Mouse (Mus musculus) midbrain, embryonic 11.5 days (tissue): Measurements from ENCODE around the gene Vax1. TPM values are rescaled to one million over a fixed set of nuclear protein-coding genes. Genes with fewer than 3 reads are reported as not detected.

Experiments used
- ATAC-seq: fragments of 200-750 bp; cut with Nextera tagmentation; 2 replicates; pipeline ENCODE4 v1.8.0; 2017; ENCODE audit warnings: moderate TSS enrichment, moderate library complexity; ENCODE audit not compliant: low FRiP score
- DNase-seq: peaks from one replicate; pipeline ENCODE4 v3.0.0; 2015; ENCODE audit warnings: low spot score; ENCODE audit errors: missing footprints
- H3K27ac ChIP-seq: fragments of 300-500 bp; sonication (generic); 2 replicates; pipeline ENCODE4 v1.5.1; 2014; ENCODE audit warnings: low read depth, low read length
- H3K27me3 ChIP-seq: fragments of 300-500 bp; sonication (generic); 2 replicates; pipeline ENCODE4 v1.6.1; 2014; ENCODE audit warnings: mild to moderate bottlenecking, low read length, moderate library complexity, mixed read lengths; ENCODE audit not compliant: control insufficient read depth, insufficient read depth
- H3K36me3 ChIP-seq: fragments of 300-500 bp; sonication (generic); 2 replicates; pipeline ENCODE4 v1.6.1; 2014; ENCODE audit warnings: mild to moderate bottlenecking, low read length, moderate library complexity, mixed read lengths; ENCODE audit not compliant: control insufficient read depth, insufficient read depth
- H3K4me1 ChIP-seq: fragments of 300-500 bp; sonication (generic); 2 replicates; pipeline ENCODE4 v1.6.1; 2014; ENCODE audit warnings: low read length; ENCODE audit not compliant: control insufficient read depth, insufficient read depth
- H3K4me2 ChIP-seq: fragments of 300-500 bp; sonication (generic); 2 replicates; pipeline ENCODE4 v1.6.1; 2014; ENCODE audit warnings: mild to moderate bottlenecking, moderate library complexity
- H3K4me3 ChIP-seq: fragments of 300-500 bp; sonication (generic); 2 replicates; pipeline ENCODE4 v1.5.1; 2014; ENCODE audit warnings: low read depth, low read length
- H3K9ac ChIP-seq: fragments of 300-500 bp; sonication (generic); 2 replicates; pipeline ENCODE4 v1.6.1; 2014; ENCODE audit warnings: low read length
- H3K9me3 ChIP-seq: fragments of 300-500 bp; sonication (generic); 2 replicates; pipeline ENCODE4 v1.6.1; 2016; ENCODE audit warnings: low read length; ENCODE audit not compliant: control insufficient read depth
- WGBS: fragments of 180-500 bp; shearing (Covaris S2); extraction: QIAGEN DNeasy Blood & Tissue Kit; methylation state at CpG from one replicate; pipeline ENCODE4 v1.1.7; 2014; 5-methylcytosine and 5-hydroxymethylcytosine counted together
- polyA plus RNA-seq: library from polyadenylated mRNA; unstranded; fragments of >200 nt; fragmentation: Nextera tagmentation; extraction: Ambion mirVana; gene quantifications from 2 replicates; pipeline ENCODE4 v1.2.1, GENCODE M21; 2014

Vax1 gene
- polyA plus RNA-seq, 1 experiment from 2014 or later, result 0.18 TPM

DNA sequence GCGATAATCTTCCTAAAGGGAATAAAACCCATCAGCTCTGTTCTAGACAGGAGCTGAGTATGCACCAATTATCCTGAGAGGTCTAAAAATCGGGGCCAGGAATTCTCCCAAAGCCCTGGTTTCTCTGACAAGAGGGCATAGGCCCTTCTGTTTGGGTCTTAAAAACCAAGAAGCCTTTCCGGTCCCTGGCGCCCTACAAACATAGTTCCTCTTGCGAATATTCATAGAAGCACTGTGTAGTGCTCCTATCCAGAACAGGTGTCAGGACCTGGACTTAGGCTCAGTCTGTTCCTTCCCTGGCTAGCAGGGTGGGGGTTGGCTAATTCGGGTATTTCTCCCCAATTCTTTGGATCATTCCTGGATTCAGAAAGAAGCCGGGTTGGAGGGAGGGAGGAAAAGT is 4.3 kb downstream of the Vax1 start:
- ATAC-seq (no peak), DNase-seq (no peak)
- H3K9ac ChIP-seq, result no peak overlapping the region
- no peak overlapping the region for H3K4me2 ChIP-seq
- no peaks in the 10 kb centered on the region for H3K9me3 ChIP-seq
- WGBS, result 3% methylated on average over 7 of the region's 7 CpGs
- no peaks in the 10 kb centered on the region for H3K36me3 ChIP-seq
- peaks cover 98% of the 10 kb centered on the region for H3K27me3 ChIP-seq
- no peak overlapping the region for H3K27ac ChIP-seq
- no peak overlapping the region for H3K4me3 ChIP-seq
- peaks cover 19% of the 10 kb centered on the region for H3K4me1 ChIP-seq

DNA sequence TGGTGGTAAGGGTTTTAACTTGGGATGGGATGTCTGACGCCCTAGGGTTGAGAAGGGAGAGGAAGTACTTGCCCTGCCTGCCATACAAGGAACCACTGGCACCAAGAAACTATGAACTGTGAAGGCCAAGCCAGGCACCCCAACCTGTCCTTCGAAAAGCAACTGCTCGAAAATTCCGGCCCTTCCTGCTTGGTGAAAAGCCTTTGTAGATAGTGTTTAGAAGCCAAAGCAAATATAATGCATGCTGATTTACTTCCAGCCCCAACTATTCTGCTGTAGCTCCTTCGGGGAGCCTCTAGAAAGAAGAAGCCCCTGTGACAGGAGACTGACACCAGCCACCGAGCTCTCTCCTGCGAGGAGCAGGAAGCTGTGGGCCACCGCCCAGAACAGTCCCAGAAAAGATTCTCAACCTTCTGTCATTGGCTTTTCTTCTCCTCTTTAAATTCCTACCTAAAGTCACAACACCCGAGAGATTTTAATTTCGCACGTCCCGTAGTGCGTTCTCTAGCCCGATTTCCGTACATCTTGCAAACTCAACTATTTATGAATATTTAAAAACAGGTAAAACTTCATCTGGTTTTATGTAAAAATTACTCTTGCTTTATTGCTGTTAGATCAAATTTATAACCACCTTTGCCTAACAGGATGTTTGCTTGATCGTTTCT is 4.8 kb downstream of the Vax1 start:
- Histone ChIP-seq H3K4me3 (no peak overlapping the region), H3K9me3 (no peaks in the 10 kb centered on the region), H3K27ac (no peak overlapping the region), H3K4me2 (no peak overlapping the region), H3K27me3 (peaks cover 92% of the 10 kb centered on the region), H3K9ac (no peak overlapping the region), H3K36me3 (no peaks in the 10 kb centered on the region), H3K4me1 (peaks cover 17% of the 10 kb centered on the region)
- DNase-seq, result peak; percentile 96
- ATAC-seq, result no peak
- WGBS, result 5% methylated on average over 16 of the region's 16 CpGs

DNA sequence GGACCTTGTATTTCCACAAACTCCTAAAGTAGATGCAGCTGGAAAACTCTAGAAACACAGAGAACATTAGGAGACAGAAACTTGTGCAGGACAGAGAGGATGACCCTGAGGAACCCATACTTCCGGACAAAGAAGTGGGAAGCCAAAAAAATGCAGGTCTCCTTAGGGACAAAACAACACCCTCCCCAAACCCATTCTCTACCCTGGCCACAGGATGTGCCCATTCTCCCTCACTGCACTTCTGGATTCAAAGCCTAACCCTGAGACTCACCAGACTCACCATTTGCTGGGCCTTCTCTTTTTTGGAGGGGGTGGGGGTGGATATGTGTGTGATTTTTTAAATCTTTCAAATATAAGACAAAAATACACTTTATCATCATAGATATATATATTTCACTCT is 5.7 kb downstream of the Vax1 start:
- 14% methylated on average over 1 of the region's 1 CpGs for WGBS
- Histone ChIP-seq H3K36me3 (no peaks in the 10 kb centered on the region), H3K27me3 (peaks cover 86% of the 10 kb centered on the region), H3K9me3 (no peaks in the 10 kb centered on the region), H3K4me3 (no peak overlapping the region), H3K9ac (no peak overlapping the region), H3K27ac (no peak overlapping the region), H3K4me2 (no peak overlapping the region), H3K4me1 (peaks cover 12% of the 10 kb centered on the region)
- DNase-seq, result peak; percentile 91
- ATAC-seq, result no peak

DNA sequence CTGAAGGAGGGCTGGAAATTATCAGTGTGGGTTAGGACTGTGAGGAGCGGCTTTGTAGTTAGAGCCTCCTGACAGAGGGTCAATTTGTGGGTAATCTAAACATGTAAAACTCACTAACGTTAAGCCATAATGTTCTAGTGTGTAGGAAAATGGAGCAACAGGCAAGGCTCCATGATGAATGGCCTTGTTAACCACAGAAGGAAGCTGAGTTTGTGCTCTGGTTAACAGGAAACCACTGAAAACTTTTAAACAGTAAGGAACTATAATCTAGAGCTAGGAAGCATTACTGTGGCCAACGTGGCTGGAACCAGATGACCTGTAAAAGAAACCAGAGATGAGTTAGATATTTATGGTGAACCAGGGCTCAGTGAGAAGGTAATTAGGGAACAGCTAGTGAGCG is 13.2 kb downstream of the Vax1 start:
- WGBS, result 76% methylated on average over 4 of the region's 4 CpGs
- Histone ChIP-seq H3K27ac (no peak overlapping the region), H3K4me1 (no peaks in the 10 kb centered on the region), H3K36me3 (no peaks in the 10 kb centered on the region), H3K4me3 (no peak overlapping the region), H3K9me3 (no peaks in the 10 kb centered on the region), H3K9ac (no peak overlapping the region), H3K27me3 (peaks cover 16% of the 10 kb centered on the region), H3K4me2 (no peak overlapping the region)
- ATAC-seq (no peak), DNase-seq (no peak)

DNA sequence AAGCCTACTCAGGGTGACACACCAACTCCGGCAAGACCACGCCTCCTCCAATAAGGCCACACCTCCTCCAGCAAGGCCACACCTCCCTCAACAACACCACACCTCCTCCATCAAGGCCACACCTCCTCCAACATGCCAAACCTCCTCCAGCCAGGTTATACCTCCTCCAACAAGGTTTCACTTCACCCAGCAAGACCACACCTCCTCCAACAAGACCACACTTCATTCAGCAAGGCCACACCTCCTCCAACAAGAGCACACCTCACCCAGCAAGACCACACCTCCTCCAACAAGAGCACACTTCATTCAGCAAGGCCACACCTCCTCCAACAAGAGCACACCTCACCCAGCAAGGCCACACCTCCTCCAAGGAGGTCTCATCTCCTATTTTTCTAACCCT is 15.7 kb downstream of the Vax1 start:
- H3K36me3 ChIP-seq, result no peaks in the 10 kb centered on the region
- H3K27me3 ChIP-seq, result peaks cover 3% of the 10 kb centered on the region; the same call in 1 of the 2 replicates
- ATAC-seq (no peak), DNase-seq (no peak)
- no peaks in the 10 kb centered on the region for H3K9me3 ChIP-seq
- H3K4me1 ChIP-seq, result no peaks in the 10 kb centered on the region
- H3K4me3 ChIP-seq, result no peak overlapping the region
- H3K27ac ChIP-seq, result no peak overlapping the region
- no peak overlapping the region for H3K9ac ChIP-seq
- no peak overlapping the region for H3K4me2 ChIP-seq
- 90% methylated on average over 2 of the region's 2 CpGs for WGBS

DNA sequence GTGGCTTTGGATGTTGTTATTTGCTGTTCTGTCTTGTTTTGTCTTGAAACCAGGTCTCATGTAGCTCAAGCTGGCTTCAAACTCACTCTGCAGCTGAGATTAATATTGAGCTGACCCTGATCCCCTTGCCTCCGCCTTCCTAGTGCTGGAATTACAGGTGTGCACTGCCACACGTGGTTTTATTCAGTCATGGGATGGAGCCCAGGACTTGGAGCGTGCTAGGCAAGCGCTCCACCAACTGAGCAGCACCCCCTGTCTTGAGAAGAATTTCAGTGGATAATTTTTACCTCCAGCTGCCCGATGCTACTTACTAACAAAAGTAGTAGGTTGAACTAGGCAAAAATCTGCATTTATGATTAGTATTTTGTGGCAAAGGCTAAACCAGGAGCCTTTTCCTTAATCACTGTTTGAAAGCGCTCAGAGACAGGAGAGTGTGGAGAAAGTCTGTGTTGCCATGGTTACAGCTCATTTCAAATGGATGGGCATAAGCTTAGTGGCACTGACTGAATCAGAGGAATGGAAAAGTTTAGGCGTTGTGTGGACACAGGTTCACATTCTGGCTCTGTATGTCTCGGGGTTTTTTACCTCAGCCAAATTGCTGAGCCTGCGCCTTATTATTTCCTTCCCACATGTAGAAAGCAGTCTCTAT is 24.2 kb downstream of the Vax1 start:
- H3K4me3 ChIP-seq, result no peak overlapping the region
- H3K4me2 ChIP-seq, result no peak overlapping the region
- no peak overlapping the region for H3K27ac ChIP-seq
- WGBS, result 40% methylated on average over 9 of the region's 9 CpGs
- H3K27me3 ChIP-seq, result no peaks in the 10 kb centered on the region; the same call in 1 of the 2 replicates
- ATAC-seq (peak; percentile 62; the same call in 1 of the 2 replicates), DNase-seq (no peak)
- H3K36me3 ChIP-seq, result no peaks in the 10 kb centered on the region
- peaks cover 6% of the 10 kb centered on the region for H3K4me1 ChIP-seq
- H3K9me3 ChIP-seq, result no peaks in the 10 kb centered on the region
- no peak overlapping the region for H3K9ac ChIP-seq

DNA sequence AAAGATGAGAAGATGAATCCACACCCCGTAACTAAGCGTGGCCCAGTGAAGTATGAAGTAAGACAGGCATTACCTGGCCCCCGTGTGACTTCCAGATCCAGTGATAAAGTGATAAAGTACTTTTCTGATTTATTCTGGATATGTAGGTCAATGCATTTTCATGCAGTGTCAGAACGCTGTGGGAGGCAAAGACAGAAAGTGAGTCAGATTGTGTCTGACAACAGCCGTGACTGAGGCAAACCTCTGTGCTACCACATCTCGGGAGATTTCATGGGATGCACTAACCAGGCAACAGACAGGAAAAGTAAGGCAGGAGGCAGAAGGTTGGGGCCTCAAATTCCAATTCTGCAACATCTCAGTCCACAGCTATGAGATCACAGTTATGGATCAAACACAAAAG is 24.8 kb downstream of the Vax1 start:
- DNase-seq (no peak), ATAC-seq (no peak)
- H3K9me3 ChIP-seq, result no peaks in the 10 kb centered on the region
- H3K4me1 ChIP-seq, result peaks cover 6% of the 10 kb centered on the region
- H3K4me2 ChIP-seq, result no peak overlapping the region
- 66% methylated on average over 6 of the region's 6 CpGs for WGBS
- no peak overlapping the region for H3K4me3 ChIP-seq
- no peaks in the 10 kb centered on the region; the same call in 1 of the 2 replicates for H3K27me3 ChIP-seq
- no peak overlapping the region for H3K27ac ChIP-seq
- H3K9ac ChIP-seq, result no peak overlapping the region
- H3K36me3 ChIP-seq, result no peaks in the 10 kb centered on the region

DNA sequence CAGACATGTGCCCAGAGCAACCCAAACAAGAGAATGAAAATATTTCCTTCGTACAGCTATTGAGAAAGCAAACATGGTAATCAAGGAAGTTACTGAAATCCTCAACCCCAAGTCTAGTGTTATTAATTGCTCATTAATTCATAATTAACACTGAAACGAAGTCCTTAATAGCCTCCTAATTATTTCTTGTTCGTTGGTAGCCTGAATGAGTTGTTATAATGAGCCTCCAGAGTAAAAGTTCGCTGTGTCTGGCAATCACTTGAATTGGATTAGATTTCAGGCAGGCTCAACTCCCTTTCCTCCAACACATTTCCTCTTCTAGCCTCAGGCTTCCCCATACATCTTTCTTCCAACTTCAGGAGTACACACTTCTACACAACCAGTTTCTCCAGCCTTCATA is 27.6 kb downstream of the Vax1 start:
- Histone ChIP-seq H3K9ac (no peak overlapping the region), H3K27ac (no peak overlapping the region), H3K4me1 (peaks cover 6% of the 10 kb centered on the region), H3K9me3 (no peaks in the 10 kb centered on the region), H3K4me2 (no peak overlapping the region), H3K36me3 (no peaks in the 10 kb centered on the region), H3K4me3 (no peak overlapping the region), H3K27me3 (peaks cover 2% of the 10 kb centered on the region)
- 74% methylated on average over 4 of the region's 4 CpGs for WGBS
- ATAC-seq, result no peak
- DNase-seq, result peak; percentile 39

DNA sequence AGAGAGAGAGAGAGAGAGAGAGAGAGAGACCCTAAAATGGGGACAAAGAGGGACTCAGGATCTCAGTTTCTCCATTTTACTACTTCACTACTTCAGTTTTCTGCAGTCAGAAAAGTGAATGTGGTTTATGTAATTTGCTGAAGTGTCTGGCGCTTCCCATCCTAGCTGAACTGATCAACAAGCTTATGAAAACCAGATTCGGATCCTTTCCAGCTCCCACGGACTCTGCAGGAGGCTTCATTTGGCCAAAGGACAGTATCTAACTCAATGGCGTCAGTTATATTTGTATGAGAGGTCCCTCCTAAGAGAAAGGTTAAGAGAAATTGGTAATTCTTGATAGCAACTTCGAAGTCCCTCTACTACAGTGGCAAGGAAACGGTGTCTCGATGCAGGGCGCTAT is 34.5 kb downstream of the Vax1 start:
- H3K4me2 ChIP-seq, result no peak overlapping the region
- H3K27ac ChIP-seq, result no peak overlapping the region
- DNase-seq (peak; percentile 81), ATAC-seq (no peak)
- peaks cover 9% of the 10 kb centered on the region for H3K27me3 ChIP-seq
- H3K9me3 ChIP-seq, result no peaks in the 10 kb centered on the region
- H3K9ac ChIP-seq, result no peak overlapping the region
- peaks cover 10% of the 10 kb centered on the region for H3K4me1 ChIP-seq
- no peaks in the 10 kb centered on the region for H3K36me3 ChIP-seq
- H3K4me3 ChIP-seq, result no peak overlapping the region
- WGBS, result 61% methylated on average over 8 of the region's 8 CpGs
